Mouse (Mus musculus) testis, adult 2 months (tissue): ENCODE results near the gene Hist2h2ab.

Source experiments
- CTCF ChIP-seq: fragments of 200-500 bp; IDR thresholded peaks from 2 replicates; pipeline ENCODE4 v1.5.1; 2012; ENCODE audit warnings: low read depth, mild to moderate bottlenecking, inconsistent platforms, low read length, moderate library complexity; ENCODE audit not compliant: control insufficient read depth, insufficient read depth, insufficient replicate concordance
- POLR2A ChIP-seq: fragments of 200-500 bp; IDR thresholded peaks from 2 replicates; pipeline ENCODE4 v1.6.1; 2012; ENCODE audit warnings: low read depth, mild to moderate bottlenecking, inconsistent platforms, low read length, moderate library complexity; ENCODE audit not compliant: control insufficient read depth

DNA sequence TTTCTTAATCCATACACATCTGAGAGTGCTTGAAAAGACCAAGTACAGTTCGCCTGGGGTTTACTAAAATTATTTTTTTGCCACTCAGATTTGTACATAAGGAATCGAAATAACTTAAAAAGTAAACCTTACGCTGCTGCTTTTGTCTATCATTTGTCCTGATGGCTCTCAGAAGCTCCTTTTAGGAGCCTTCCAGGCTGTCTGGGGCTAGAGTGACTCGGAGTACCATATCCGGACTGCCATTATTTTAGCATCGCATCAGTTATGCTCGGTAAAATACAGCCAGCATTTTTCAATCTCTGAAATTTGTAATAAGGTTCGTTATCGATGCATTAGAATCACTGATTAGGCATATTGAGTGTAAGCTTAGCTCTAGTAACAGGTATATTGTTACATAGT, 21.1 kb downstream of the Hist2h2ab start:
- TF ChIP-seq POLR2A (no peak), CTCF (no peak)
